Mouse (Mus musculus) NIH3T3 (cell line): Measurements from ENCODE around the gene Ctrl.
"Not testable (repeated sequence)": the region's sequence is repeated elsewhere in the genome, so short reads cannot be mapped to it uniquely, and the experiment has no call there.

Experiments
- DNase-seq: peaks from one replicate; pipeline ENCODE4 v3.0.0-alpha.2; 2012; ENCODE audit warnings: low read depth

Gene Ctrl

DNA sequence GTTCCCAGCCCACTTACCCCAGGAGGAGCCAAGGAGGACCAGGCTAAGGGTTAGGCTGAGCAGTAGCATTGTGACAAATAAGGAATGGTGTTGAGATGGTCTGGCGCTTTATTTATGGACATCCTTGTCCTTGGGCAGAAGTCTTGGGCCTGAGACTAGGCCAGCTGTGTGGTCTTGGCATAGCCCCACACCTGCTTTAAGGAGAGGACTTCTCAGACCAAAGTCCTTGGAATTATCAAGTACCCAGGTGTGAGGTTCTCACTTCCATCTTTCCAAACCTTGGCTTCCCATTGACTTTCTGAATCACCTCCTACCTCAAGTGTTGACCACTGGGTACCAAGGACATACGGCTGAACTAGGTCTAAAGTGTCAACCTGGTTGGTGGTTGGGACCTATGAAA lies at the start of gene Ctrl:
Gene Ctrl (minus strand): TSS at position 101 of the 400 bp plus-strand sequence.
- DNase-seq: no peak

DNA sequence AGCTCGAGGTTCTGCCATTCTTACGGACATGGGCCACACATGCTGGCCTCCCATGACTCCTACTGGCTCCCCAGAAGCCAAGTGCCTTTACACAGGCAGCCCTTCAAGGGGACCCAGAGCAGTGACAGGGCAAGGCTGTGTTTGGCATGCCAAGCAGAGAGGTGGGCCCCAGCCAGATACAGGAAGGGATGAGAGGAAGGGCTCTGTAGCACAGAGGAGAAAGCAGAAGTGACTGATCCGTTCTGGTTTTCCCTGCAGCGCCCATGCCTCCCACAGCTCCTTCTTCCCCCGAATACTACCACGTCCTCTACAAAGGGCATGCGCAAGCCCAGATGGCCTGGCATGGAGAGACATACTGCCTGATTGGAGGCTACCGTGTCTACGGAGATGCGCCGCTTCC lies 49.7 kb upstream of the Ctrl start:
- DNase-seq: not testable (repeated sequence)

DNA sequence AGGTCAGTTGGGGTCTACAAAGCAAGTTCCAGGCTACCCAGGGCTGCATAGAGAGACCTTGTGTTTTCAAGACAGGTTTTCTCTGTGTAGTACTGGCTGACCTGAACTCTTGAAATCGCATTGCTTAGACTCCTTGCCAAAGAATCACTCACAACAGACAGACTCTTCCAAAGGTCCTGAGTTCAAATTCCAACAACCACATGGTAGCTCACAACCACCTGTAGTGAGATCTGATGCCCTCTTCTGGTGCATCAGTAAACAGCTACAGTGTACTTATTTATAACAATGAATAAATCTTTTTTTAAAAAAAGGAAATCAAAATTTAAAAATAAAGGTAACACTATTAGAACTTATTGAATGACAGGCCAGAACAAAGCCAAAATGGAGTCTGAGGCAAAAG lies 47.5 kb upstream of the Ctrl start:
- peak; percentile 22 for DNase-seq

DNA sequence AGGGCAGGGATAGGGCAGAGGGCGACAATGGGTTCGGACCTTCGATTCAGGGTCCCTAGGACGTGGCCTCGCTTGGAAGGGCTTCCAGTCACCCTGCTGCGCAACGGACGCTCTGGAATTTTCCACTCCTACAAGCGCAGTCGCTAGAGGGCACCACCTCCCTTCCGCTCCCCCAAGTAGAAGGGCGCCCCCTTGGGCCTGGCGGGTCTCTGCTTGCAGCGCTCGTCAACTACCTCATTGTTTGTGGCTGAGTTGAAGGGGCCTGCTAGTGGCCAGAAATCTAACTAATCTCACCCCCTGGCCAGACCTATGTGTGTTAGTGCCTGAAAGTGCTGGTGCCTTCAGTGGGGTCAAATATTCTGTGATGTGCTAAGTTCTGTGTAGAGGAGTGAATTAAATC lies 45.7 kb upstream of the Ctrl start, which contains the start of gene Dpep3:
Gene Dpep3 (minus strand): TSS at position 105 of the 400 bp plus-strand sequence.
- DNase-seq: no peak

DNA sequence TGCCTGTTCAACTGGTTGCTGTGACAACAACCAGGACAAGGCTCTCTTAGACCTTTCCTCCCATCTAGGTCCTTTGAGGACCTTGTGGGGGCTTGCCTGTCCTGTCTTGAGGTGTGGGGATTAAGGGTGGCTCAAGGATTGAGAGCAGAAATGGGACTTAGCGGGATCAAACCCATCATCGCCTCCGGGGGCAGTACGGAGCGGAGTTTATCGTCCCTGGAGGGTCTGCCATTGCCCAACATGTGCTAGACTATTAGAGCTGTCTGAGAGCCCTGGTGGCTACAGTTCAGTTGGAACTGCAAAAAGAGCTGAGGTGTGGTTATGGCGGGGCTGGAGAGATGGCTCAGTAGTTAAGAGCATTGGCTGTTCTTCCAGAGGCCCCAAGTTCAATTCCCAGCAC lies 41.7 kb upstream of the Ctrl start:
- peak; percentile 45 for DNase-seq

DNA sequence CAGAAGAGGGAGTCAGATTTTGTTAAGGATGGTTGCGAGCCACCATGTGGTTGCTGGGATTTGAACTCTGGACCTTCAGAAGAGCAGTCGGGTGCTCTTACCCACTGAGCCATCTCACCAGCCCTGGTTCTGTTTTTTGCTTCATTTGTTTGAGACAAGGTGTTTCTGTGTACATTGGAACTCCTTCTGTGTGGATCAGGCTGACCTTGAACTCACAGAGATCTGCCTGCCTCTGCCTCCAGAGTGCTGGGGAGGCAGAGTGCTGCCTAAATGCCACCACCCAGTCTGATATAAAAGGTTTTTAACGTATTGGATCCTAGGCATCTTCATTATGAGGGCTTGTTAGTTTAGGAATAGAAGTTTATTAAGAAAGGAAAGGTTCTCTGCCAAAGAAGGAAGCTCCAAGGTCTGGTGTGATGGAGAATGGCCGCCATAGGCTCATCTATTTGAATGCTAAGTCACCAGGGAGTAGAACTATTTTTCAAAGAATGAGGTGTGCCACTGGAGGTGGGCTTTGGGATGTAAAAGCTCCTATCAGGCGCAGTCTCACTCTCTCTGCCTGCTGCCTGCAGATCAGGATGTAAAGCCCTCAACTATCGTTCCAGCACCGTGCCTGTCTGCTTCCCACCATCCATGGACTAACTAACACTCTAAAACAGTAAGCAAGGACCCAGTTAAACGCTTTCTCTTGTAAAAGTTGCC lies 37.5 kb upstream of the Ctrl start:
- no peak for DNase-seq

DNA sequence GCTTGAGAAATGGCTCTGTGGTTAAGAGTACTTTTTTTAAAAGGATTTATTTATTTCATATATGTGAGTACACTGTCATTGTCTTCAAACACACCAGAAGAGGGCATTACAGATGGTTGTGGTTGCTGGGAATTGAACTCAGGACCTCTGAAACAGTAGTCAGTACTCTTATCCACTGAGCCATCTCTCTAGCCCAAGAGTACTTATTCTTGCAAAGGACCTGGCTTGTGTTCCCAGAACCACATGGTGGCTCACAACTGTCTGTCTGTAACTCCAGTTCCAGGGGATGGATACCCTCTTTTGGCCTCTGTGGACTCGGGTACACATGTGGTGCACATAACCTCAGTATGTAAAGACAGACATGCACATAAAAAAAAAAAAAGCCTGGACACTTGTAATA lies 35.7 kb upstream of the Ctrl start:
- no peak for DNase-seq

DNA sequence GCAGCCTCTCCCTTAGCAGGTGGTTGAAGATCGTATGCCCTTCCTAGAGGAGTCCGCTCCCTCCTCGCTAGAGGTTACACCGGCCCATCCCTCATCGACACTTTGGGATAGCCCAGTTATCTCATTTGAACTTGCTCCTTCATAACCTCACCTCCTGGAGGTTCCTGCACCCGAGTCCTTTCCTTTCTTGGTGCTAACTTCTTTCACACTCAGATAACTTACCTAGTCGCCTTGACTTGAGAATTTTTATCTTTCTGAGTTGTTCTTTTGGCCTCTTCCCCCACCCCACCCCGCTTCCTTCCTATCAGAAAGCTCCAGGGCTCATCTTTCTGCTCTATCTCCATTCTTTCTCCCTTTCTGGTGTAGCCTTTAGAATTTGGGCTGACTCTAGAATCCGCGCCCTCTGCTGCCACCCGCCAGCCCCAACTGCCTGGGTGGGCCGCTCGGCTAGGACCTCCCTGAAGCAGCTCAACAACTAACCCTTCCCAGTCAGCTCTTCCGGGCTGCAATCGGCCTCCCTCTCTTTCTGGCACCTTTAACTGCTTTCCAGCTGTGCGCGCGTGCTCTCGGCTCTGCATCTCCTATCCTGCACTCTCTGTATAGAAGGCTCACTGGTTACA lies 33.1 kb upstream of the Ctrl start:
- no peak for DNase-seq

DNA sequence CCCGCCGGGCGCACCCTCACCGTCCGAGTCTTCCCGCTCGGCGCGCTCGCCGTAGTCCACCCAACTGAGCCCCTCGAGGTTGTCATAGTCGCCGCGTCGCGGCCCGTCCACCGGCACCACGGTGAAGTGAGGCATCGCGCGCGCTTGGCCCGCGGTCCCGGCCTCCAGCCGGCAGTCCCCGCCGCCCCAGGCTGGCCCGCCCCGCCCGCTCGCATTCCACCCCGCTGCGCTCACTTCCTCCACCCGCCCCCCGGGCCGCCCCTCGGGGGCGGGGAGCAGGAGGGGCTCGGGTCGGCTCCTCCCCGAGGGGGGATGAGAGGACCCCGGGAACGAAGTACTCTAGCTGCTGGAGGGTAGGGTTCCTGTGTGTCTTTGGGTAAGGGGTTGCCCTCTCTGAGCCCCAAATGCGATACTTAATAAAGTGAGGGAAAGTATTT lies 32.3 kb upstream of the Ctrl start, which contains the start of gene Slc12a4:
Gene Slc12a4 (minus strand): TSS at position 193 of the 437 bp plus-strand sequence.
- peak; percentile 91 for DNase-seq

DNA sequence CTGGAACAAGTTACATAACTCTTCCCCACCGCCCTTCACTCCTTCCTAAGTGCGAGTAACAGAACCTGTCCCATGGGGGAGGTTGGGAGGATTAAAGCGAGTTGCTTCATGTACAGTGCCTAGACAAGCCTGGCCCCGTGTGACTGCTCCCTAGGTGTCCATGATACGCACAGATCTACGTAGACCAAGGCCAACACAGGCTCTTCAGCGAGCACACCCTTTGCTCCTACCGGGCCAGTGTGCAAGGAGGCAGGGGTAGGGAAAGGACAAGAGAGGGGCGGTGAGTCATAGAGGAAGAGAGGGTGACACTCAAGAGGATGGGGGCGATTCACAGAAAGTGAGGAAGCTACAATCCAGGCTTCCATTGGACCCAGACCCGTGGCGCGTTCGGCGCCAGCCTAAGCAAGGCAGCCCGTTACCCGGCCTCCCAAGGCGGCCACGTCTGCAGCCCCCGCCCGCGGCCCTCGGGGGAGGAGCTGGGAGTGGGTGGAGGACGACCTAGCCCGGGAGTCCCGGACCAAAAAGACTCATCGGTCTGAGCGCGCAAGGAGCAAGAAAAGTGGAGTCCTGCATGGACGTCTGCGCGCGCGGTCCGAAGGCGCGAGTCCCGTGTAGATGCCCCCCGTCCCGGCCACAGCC lies 31.7 kb upstream of the Ctrl start:
- DNase-seq: peak; percentile 78

DNA sequence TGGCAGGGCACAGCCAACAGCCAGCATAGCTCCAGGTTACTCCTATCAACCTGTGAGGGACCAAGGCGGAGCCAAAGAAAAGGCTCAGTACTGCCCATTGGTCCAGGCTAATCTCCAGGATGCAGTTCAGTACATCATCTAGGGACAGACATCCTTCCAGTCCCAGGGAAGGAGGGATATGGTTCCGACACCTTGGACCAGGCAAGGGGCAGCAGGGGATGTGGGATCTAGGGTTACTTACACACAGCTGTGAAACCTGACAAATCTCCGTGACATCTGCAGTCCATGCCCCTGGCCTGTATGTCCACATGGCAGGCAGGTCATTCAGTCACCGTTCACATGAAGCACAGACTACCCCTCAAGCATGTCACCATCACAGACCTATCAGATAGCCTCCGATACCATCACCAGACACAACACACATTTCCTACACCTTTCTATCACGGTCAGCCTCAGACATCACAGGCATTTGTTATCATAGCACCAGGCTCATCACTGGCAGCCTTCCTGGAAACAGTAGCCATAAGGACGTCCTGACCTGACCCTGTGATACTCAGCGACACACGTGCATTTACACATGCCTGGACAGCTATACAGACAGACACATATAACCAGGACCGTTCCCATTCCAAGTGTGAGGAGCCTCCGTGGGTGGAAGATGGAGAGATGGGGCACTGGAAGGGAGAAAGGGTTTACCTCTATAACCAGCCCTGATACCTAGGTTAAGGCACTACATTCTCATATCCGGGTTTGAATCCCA lies 31.0 kb upstream of the Ctrl start:
- DNase-seq: no peak

DNA sequence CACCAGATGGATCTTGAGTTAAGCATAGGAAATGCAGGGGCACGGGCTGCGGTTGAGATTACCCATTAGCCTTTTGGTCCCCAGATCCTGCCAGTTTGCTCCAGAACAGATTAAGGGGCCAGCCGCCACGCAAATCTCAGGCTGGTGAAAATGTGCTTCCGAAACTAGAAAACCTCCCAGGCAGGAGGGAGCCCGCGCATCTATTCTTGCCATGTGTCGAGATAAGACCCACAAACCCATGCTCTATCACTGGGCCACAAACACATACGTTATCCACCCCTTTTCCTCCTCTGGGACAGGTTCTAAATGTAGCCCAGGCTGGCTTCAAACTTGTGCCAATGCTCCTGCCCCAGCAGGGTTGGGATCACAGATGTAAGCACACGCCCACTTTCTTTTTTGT lies 27.9 kb upstream of the Ctrl start:
- DNase-seq: no peak

DNA sequence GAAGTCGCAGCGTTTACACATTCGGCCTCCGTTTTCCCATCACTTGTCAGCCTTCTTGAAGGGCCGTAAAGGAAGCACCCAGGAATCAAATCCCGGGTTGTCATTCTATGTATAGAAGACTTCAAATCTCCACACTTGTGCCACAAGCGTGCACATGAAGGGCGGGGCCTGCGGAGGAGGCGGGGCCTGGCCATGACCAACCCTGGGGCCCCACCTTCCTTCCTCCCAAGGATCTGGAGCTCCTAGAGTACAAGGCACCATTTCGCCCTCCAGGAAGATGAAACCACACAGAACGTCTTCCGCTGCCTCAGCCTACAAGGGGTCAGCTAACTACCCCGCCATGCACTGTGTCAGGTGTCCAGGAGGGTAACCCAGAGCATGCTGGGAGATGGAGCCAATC lies 27.4 kb upstream of the Ctrl start:
- DNase-seq: no peak

DNA sequence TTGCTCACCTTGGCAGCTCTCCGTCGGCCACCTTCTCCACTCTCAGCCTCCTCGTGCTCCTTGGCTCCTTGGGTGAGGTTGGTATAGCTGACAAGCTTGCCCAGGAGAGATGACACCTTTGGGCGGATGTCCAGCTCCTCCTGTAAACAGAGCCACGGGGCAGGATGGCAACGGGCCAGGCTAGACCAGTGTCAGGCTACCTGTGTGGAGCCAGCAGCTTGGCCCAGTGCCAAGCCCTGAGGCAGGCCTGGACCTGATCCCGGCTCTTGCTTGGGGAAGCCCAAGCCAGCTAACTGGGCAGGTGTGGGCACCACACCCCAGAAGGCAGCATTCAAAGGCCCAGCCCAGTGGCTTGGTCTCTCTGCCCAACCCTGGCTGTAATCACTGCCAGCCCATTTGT lies 25.7 kb upstream of the Ctrl start:
- peak; percentile 18 for DNase-seq

DNA sequence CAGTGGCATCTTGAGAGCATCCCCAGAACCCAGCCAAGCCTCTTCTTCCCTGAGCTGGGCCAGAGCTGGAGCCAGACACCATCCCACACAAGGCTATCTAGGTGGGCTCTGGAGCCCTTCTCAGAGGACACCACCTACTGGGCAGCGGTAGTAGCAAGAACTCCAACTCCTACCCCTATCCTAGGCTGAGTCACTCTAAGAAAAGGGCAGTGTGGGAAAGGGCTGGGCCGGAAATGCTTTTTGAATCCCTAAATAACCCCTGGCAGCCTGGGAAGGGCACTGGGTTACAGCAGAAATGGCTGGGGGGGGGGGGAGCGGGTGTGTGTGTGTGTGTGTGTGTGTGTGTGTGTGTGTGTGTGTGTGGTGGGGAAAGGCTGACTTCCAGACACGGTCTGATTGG lies 24.2 kb upstream of the Ctrl start:
- DNase-seq: peak; percentile 51

DNA sequence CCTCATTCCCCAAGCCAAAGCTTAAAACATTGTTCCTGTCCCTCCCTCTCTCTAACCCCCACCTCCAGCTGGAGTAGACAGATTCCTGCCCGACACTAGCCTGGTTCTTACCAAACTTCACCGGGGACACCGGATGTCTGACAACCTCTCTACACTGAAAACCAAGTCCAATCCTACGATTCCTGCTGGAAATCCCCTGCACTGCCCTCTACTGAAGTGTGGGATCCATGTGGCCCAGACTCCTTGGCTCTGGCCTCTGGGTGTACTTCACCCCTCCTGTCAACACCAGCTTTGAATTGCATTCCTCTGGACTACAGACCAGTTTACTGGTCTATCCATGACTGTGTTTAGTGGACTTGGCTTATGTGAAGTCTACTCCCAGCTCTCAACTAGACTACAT lies 22.9 kb upstream of the Ctrl start:
- peak; percentile 73 for DNase-seq

DNA sequence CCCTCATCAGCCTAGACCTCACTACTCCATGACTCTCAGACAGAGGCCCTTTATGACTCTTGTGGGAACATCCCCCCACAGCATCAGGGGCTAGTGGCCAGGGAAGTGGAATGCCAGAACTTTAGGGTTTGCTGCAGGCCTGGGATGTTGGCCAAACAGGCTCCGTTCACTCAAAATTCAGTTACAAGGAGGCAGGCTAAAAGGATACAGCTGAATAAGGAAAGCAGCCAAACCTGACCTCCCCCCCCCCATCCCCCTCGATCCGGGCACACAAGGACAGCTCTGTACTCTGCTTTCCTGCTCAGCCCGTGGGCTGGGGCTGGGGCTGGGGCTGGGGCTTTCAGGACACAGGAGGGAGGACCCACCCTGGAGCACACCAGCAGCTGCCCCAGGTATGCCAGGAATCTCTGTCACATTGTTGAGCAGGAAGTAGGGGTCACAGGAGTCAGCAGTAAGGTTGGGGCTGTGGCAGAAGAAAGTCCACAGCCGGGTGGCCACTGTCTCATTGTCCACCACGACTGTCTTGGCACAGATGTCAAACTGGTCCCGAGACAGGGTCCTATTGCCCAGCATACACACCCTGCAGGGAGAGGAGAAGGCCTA lies 17.5 kb upstream of the Ctrl start:
- peak; percentile 66 for DNase-seq

DNA sequence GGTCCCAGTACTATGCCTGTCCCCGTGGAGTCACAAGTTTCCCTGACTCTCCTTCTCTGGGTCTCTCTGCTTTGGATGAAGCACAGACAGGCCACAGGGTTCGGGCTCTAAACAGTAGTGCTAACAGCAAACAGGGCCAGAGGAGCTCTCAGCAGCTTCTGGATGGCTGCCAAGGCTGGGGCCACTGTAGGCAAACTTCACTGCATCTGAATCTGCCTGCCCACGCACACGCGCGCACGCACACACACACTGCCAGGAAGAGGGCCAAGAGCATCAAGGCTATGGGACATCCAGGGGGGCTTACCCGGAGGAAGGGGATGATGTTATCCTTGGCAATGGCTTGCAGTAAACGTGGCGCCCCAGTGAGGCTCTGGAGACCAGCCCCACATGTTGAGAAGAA lies 15.7 kb upstream of the Ctrl start:
- DNase-seq: peak; percentile 51

DNA sequence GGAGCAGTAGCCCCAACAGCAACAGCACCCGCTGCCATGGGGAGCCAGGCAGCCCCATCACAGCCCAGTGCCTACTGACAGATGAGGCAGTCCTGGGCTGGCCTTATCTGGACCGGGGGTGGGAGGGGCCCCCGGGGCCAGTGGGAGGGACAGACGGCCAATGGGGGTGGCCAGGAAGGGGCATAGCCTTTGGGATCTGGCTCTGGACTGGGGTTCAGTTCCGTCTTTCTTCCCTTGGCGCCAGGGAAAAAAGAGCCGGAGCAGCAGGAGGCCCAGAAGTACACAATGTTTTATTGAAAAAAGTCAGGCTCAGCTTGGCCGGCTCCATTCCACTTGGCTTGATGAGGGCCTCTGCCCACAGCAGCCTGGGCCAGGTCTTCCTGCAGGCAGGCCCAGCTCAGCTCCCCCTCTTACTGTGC lies 9.7 kb upstream of the Ctrl start, which contains the start of gene Lcat:
Gene Lcat (minus strand): TSS at position 62 of the 419 bp plus-strand sequence.
- no peak for DNase-seq

DNA sequence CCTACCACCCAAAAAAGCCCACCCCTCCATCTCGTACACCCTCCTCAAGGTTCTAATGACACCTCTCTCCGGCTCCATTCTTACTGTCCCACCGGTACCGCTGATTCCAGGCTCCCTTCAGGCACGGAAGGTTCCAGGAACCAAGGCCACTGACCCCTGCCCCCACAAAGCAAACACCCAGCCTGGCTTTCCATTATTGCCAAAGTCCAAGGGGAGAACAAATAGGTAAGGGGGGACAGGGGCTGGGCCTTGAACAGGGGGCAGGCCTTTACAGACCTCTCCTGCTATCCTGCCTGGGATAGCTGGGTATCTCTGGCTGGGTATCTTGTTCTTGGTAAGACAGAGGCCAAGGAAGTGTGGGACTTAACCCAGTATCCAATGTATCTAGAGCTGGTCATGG lies 8.9 kb upstream of the Ctrl start:
- DNase-seq: no peak

DNA sequence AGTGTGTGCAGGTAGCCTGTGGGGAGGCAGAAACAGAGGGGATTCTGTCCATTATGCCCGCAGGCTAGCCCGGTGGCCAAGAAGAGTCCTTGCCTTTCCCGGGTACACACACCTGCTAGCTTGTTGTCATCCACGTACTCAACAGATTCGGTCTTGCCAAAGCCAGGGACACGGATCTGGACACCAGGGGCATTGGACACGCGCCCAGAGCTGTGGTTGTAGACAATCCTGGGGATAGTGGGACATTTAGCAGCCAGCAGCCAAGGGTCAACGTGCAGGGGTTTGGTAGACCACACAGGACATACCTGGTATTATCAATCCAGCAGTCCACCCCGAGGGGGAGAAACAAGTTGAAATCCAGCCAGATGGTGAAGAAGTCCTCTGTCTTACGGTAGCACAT lies 8.4 kb upstream of the Ctrl start:
- no peak for DNase-seq

DNA sequence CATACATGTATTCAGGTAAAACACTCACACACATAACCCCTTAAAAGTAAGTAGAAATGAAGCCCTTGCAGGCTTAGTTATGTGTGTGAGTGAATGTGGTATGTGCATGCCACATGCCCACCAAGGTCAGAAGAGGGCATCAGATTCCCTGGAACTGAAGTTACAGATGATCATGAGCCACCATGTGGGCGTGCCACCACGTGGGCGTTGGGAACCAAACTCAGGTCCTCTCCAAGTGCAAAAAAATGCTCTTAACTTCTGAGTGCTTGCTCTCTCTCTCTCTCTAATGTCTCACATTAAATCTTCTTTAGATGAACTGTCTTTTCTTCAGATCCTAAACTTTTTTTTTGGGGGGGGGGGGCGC lies 4.6 kb upstream of the Ctrl start, which contains the start of gene Psmb10:
Gene Psmb10 (minus strand): TSS at position 139 of the 364 bp plus-strand sequence.
- DNase-seq: peak; percentile 56
